Mouse (Mus musculus) adrenal gland, adult 18-20 months (tissue): ENCODE measurements around the gene Mief1. TPM values are rescaled to one million over a fixed set of nuclear protein-coding genes. Genes with fewer than 3 reads are reported as not detected.

Experiments used
- DNase-seq, 2 experiments: peaks; one replicate each; pipeline ENCODE4 v3.0.0; 2021 to 2022; ENCODE audit warnings: low spot score in 2 of 2
- long read RNA-seq, 2 experiments: library from polyadenylated mRNA; stranded (forward); transcript quantifications; one replicate each; pipeline ENCODE4 v2.0.0; 2021
- total RNA-seq, 2 experiments: library from RNA; stranded (reverse); gene quantifications; 1 replicate in 1 of 2; 2 replicates in 1 of 2; pipeline ENCODE4 v1.2.3; 2021

The Mief1 gene
- 10 to 100 TPM; 45.3 to 52.3 TPM for total RNA-seq
- long read RNA-seq, experiment 1, full-length matches to known transcripts = 9 of 18 reads
- long read RNA-seq, experiment 1, partial matches to known transcripts = 3 of 18 reads
- long read RNA-seq, experiment 1, other reads (novel, unspliced or antisense) = 6 of 18 reads
- long read RNA-seq, experiment 2, full-length matches to known transcripts = 2 of 21 reads
- long read RNA-seq, experiment 2, partial matches to known transcripts = 13 of 21 reads
- long read RNA-seq, experiment 2, other reads (novel, unspliced or antisense) = 6 of 21 reads

- DNase-seq = peak; percentile 97 to 98
These were observed at the start of gene Mief1 for GRCm38 (mm10) chr15:80233733-80234509. TSS of gene Mief1 (plus strand) at chr15:80234018.

- no peak for DNase-seq
These were observed 44.9 kb upstream of the Mief1 start for GRCm38 (mm10) chr15:80188927-80189326.

DNA sequence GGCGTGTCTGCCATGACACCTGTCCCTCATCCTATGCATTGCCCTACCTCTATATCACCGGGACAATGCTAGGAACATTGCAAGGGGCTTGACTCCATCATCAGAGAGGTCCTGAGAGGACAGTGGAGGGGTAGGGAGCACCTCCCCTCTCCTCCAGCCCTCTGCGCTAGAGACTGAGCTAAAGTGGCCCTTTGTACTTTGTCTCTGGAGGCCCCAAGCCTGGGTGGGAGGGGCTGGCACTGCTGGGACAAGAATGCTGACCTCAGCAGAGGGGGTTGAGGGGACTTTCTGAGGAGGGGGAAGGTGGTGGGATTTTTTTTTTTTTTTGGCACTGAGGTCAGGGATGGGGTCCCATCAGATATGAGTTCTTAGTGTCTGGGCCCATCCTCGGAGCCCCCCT, 43.7 kb upstream of the Mief1 start:
- DNase-seq = no peak

GRCm38 (mm10) chr15:80191585-80192245, 42.1 kb upstream of the Mief1 start:
- DNase-seq = no peak

DNA sequence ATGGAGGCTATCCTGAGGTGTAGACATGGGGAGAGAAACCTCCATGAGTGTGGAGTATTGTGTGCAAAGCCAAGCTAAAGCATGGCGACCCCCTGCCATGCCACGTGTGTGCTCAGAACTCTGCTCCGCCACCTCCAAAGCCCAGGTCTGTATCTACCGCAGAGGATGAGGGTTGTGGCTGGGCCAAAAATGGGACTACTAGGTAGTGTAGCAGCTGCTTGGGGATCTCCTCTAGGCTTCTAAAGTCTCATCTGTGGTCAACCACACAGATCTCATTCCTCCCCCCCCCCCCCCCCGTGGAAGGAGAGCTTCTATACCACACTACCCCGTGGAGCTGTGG, 41.6 kb upstream of the Mief1 start:
- no peak for DNase-seq

DNA sequence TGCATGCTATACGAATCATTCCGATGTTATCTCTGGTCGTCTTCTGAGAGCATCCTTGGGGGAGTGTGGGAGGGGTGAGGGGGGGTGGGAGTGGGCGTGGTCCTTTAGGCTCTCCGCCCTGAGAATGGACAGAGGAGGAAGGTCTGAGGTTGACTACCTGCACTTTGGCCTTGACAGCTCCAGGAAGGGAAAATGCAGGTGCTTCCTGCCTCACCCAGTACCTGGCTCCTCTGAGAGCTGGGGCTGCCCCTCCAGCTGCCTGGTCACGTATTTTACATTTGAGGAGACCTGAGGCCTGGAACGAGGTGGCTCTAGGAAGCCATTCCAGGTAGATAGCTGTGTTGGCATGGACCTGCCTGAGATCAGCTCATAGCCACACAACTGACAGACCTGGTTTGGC, 41.0 kb upstream of the Mief1 start:
- no peak for DNase-seq

DNA sequence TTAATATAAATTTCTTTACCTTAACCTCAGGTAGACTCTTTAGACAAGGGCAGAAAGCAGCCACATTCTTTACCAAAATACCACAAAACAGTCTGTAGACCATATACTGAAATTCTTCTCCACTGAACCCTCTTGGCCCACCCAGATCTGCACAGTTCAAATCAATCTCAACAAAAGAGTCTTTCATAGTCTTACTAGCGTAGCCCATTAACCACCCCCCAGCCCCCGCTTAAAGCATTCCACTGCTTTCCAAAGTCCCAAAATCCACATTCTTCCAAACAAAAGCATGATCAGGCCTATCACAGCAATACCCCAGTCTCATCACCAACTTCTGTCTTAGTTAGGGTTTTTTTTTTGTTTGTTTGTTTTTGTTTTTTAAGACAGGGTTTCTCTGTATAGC, 34.3 kb upstream of the Mief1 start:
- no peak for DNase-seq

DNA sequence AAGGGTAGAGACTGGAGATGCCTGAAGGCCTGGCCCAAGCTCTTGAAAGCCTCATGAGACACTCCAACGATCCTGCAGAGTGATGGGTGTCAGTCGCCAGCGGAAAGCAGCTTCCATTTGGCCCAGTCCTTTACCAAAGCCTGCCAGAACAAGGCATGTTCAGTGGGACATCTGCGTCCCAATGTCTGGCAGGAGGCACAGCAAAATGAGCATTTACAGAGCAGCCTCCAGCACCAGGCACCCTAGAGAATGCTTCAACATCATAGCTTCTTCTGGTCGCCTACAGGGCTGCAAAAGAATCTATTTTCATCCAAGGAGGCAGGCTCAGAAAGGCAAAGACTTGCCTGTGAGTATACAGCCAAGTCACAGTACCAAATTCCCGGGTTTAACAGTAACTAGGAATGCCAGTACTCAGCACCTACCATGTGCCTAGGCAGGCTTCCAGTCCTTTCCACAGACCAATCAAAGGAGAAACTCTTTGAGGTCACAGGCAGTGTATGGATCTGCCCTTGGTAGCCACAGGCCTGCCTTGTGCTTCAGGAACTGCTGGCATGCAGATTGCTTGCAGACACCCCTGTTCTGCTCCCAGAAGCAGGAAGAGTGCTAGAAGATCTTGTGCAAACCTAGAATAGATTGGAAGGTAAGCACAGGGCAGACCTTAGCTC, 31.6 kb upstream of the Mief1 start:
- DNase-seq = no peak

- DNase-seq = peak in 1 of 2 experiments; percentile 16
These were observed 30.4 kb upstream of the Mief1 start for GRCm38 (mm10) chr15:80203406-80203805.

DNA sequence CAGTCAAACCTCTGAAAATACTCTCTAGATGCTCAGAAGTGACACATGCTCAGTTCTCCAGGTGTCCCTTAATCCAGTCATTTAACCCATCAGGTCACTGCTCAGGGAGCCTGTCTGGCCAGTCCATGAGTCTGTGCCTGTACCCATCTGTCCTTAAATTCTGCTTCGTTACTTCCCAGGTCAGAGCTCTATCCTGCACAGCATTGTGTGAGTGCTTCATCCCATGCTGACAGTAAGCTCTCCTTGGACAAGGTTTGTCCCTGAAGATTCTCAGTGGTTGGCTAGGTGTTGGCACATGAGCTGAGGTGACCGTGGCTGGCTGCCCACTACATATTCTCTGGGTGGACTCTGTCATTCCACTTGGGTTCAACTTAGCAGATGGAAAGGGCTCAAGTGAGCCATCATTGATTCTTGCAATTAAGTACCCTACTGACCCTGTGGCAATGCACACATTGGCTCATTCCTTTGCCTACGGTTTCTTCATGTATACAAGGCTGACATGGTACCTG, 27.7 kb upstream of the Mief1 start:
- no peak for DNase-seq

- no peak for DNase-seq
These were observed 25.4 kb upstream of the Mief1 start for GRCm38 (mm10) chr15:80208446-80208845.

DNA sequence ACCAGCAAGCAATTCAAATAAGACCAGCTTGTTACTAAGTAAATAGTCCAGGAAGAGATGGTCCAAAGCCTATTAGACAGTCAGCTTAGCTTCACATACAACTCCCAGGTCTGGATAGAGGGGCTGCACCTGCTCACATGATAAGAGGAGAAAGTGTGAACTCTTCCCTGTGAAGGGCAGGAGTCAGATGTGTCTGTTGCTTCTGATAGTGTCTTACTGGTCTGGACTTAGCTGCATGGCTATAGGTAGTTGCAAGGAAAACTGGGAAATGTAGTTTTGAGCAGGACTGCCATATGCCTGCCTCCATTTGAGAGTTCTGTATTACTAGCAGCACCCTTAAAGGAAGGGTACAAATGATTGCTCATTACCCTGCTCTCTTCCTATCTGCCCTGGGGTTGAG, 20.1 kb upstream of the Mief1 start:
- no peak for DNase-seq

GRCm38 (mm10) chr15:80215716-80216479, 17.9 kb upstream of the Mief1 start:
- peak; percentile 26 to 50 for DNase-seq

DNA sequence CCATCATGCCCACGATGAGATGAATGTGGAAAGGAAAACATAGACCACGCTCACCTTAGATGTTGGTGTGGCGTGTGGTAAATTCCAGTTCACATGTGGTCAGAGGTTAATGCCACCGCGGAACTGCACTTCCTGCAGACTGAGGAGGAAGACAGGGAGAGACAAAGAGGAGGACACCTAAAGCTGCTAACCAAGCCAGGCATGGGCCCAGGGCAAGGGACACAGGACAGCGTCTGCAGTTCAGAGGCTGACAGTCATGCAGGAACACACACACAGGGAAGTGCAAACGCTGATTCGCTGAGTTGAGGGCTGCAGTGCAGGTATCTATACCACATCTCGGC, 17.4 kb upstream of the Mief1 start:
- DNase-seq = no peak

DNA sequence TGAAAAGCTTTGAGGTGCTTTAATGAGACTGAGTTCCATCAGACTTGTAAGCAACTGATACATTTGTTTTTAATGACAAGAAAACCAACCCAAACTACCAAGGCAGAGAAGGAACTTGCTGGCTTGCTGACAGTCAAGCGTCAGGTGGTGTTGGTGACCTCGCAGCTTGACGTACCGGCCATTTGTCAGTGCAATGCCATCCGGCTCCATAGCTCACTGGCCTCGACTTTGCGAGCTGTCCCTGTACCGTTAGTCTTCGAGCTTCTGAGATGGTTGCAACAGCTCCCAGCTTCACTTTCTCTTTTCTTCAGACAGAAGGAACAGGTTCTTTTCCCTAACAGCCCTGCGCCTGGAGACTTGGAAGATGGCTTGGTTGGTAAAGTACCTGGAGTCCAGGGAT, 16.3 kb upstream of the Mief1 start:
- DNase-seq = peak in 1 of 2 experiments; percentile 16

DNA sequence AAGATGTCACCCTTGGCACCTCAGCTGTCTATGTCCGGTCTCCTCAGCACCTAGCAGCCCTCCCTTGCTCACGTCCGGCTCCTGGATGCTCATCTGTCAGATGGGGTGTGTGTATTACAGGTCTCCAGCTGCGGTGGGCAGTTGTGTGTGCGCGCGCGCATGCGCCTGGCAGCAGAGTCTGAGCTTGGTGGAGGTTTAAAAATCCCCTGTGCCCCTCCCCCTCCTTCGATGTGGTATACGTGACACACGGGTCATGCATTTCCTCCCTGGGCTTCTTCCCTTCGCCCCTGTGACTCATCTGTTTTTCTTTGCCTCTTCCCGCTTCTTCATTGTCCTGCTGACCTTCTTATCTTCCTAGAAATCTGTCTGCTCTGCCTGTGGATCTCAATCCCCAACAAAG, 14.6 kb upstream of the Mief1 start:
- DNase-seq = peak in 1 of 2 experiments; percentile 11

DNA sequence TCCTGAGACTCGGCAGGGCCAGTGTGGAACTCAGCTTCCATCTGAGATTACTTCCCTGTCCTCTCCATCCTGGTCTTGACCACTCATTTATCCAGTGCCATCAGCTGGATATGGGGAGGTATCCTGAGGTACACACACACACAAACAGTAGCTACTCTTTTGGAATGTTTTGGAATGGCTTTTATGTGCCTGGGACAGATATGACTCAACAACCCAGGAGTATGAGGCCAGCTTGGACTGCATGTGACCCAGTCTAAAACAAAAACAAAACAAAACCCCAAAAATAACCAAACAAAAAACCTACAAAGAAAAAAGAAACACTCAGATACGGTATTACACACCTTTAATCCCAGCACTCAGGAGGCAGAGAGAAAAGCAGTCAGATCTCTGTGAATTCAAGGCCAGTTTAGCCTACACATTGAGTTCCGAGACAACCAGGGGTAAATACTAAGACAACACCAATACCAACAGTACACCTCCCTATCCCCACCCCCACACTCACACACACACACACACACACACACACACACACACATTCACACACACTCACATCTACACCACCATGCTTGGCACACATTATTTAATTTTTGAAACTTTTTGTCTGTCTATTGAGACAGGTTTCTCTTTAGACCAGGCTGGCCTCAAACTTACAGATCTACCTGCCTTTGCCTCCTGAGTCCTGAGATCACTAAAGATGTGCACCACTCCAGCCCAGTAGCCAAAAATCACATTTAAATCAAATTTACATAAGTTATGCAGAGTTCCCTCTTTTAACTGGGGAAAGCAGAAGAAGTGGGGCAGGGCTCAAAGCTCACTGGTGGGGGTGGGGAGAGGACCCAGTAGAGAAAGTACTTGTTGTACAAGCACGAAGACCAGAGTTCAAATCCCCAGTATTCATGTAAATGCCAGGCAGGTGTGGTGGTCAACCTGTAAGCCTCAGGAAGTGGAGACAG, 13.8 kb upstream of the Mief1 start:
- no peak for DNase-seq

- DNase-seq = no peak
These were observed 12.8 kb upstream of the Mief1 start for GRCm38 (mm10) chr15:80221031-80221430.

- DNase-seq = no peak
These were observed 10.1 kb upstream of the Mief1 start for GRCm38 (mm10) chr15:80223751-80224150.

- peak; percentile 83 to 90 for DNase-seq
These were observed 8.6 kb upstream of the Mief1 start for GRCm38 (mm10) chr15:80225208-80225607.
